Mouse (Mus musculus) lung, embryonic 16.5 days (tissue): ENCODE measurements around the gene Eif2b3. TPM values are rescaled to one million over a fixed set of nuclear protein-coding genes. Genes with fewer than 3 reads are reported as not detected.
A peak's percentile ranks its signal among the peaks of the same experiment; 100 is the strongest.

Experiments
- ATAC-seq: fragments of 200-750 bp; cut with Nextera tagmentation; 2 replicates; pipeline ENCODE4 v1.8.0; 2017; ENCODE audit warnings: low read depth, mild to moderate bottlenecking, moderate library complexity
- H3K27ac ChIP-seq: fragments of 300-500 bp; sonication (generic); 2 replicates; pipeline ENCODE4 v1.5.1; 2014; ENCODE audit warnings: mild to moderate bottlenecking, control low read depth, low read length
- H3K27me3 ChIP-seq: fragments of 300-500 bp; sonication (generic); 2 replicates; pipeline ENCODE4 v1.6.1; 2014; ENCODE audit warnings: low read depth, low read length, mixed read lengths; ENCODE audit not compliant: control insufficient read depth, insufficient read depth
- H3K36me3 ChIP-seq: fragments of 300-500 bp; sonication (generic); 2 replicates; pipeline ENCODE4 v1.6.1; 2014; ENCODE audit warnings: low read length; ENCODE audit not compliant: control insufficient read depth, insufficient read depth
- H3K4me1 ChIP-seq: fragments of 300-500 bp; sonication (generic); replicated peaks from 2 replicates; pipeline ENCODE4 v1.6.1; 2014; ENCODE audit warnings: low read length, mixed read lengths; ENCODE audit not compliant: control insufficient read depth, insufficient read depth
- H3K4me2 ChIP-seq: fragments of 300-500 bp; sonication (generic); 2 replicates; pipeline ENCODE4 v1.6.1; 2014; ENCODE audit warnings: low read depth, low read length, control low read depth
- H3K4me3 ChIP-seq: fragments of 300-500 bp; sonication (generic); 2 replicates; pipeline ENCODE4 v1.5.1; 2014; ENCODE audit warnings: mild to moderate bottlenecking, low read length, control low read depth
- H3K9ac ChIP-seq: fragments of 300-500 bp; sonication (generic); 2 replicates; pipeline ENCODE4 v1.6.1; 2014; ENCODE audit warnings: low read length, control low read depth
- H3K9me3 ChIP-seq: fragments of 300-500 bp; sonication (generic); 2 replicates; pipeline ENCODE4 v1.6.1; 2016; ENCODE audit warnings: low read length; ENCODE audit not compliant: control insufficient read depth
- WGBS: fragments of 180-500 bp; shearing (Covaris S2); extraction: QIAGEN DNeasy Blood & Tissue Kit; methylation state at CpG from one replicate; pipeline ENCODE4 v1.1.7; 2014; 5-methylcytosine and 5-hydroxymethylcytosine counted together
- polyA plus RNA-seq: library from polyadenylated mRNA; unstranded; fragments of >200 nt; fragmentation: Nextera tagmentation; extraction: Ambion mirVana; gene quantifications from 2 replicates; pipeline ENCODE4 v1.2.1, GENCODE M21; 2015

Eif2b3 gene
- polyA plus RNA-seq, 1 experiment from 2014 or later, result 29.7 TPM

- no peaks in the 10 kb centered on the region for H3K27me3 ChIP-seq
- peaks cover 5% of the 10 kb centered on the region; the same call in 1 of the 2 replicates for H3K36me3 ChIP-seq
- H3K4me2 ChIP-seq, result peak within 1 kb of the TSS; percentile 95
- peak within 1 kb of the TSS; percentile 58 for H3K27ac ChIP-seq
- peaks cover 14% of the 10 kb centered on the region for H3K4me1 ChIP-seq
- no peaks in the 10 kb centered on the region for H3K9me3 ChIP-seq
- WGBS, result under 1% methylated on average over 57 of the region's 58 CpGs
- H3K9ac ChIP-seq, result peak within 1 kb of the TSS; percentile 86
- ATAC-seq, result peak; percentile 64
- H3K4me3 ChIP-seq, result peak within 1 kb of the TSS; percentile 91
Observed at GRCm38 (mm10) chr4:116995131-116995797, 23.9 kb upstream of the Eif2b3 start, which contains the start of gene Hectd3. Hectd3 (plus strand) TSS chr4:116995317.

GRCm38 (mm10) chr4:116995798-116996135 is 23.4 kb upstream of the Eif2b3 start:
- H3K4me3 ChIP-seq, result peak overlapping the region; percentile 91
- H3K27ac ChIP-seq, result no peak overlapping the region
- H3K36me3 ChIP-seq, result peaks cover 6% of the 10 kb centered on the region; the same call in 1 of the 2 replicates
- no peaks in the 10 kb centered on the region for H3K9me3 ChIP-seq
- H3K9ac ChIP-seq, result peak overlapping the region; percentile 86
- peaks cover 14% of the 10 kb centered on the region for H3K4me1 ChIP-seq
- 0 out of 2 replicates have a peak, but pooled peaks have one; percentile 13 for ATAC-seq
- H3K4me2 ChIP-seq, result peak overlapping the region; percentile 95
- WGBS, result 0% methylated on average over 16 of the region's 16 CpGs
- no peaks in the 10 kb centered on the region for H3K27me3 ChIP-seq

DNA sequence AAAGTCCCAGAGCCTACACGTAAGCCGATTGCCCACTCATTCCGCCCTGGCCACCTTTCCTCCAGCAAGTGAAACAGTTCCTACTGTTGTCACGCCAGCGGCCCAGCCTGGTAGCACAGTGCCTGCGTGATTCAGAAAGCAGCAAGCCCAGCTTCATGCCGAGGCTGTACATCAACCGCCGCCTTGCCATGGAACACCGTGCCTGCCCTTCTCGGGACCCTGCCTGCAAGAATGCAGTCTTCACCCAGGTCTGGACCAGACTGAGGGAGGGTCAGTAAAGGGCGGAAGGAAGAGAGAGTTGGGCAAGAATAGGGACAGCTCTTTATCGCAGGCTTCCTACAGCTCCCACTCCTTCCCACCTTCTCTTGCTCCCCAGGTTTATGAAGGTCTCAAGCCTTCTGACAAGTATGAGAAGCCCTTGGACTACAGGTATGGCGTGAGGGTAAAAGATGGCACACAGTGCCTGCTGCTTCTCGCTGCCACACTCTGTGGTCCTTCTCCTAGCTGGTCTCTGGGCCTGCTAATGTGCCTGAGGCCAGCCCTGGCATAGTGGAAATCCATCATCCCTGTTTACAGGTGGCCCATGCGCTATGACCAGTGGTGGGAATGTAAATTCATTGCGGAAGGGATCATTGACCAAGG is 19.6 kb upstream of the Eif2b3 start:
- H3K4me1 ChIP-seq, result peaks cover 8% of the 10 kb centered on the region
- H3K27ac ChIP-seq, result no peak overlapping the region
- no peak for ATAC-seq
- no peaks in the 10 kb centered on the region for H3K9me3 ChIP-seq
- H3K27me3 ChIP-seq, result no peaks in the 10 kb centered on the region
- WGBS, result 91% methylated on average over 17 of the region's 17 CpGs
- no peak overlapping the region for H3K4me2 ChIP-seq
- H3K9ac ChIP-seq, result no peak overlapping the region
- peaks cover 17% of the 10 kb centered on the region for H3K36me3 ChIP-seq
- no peak overlapping the region for H3K4me3 ChIP-seq

DNA sequence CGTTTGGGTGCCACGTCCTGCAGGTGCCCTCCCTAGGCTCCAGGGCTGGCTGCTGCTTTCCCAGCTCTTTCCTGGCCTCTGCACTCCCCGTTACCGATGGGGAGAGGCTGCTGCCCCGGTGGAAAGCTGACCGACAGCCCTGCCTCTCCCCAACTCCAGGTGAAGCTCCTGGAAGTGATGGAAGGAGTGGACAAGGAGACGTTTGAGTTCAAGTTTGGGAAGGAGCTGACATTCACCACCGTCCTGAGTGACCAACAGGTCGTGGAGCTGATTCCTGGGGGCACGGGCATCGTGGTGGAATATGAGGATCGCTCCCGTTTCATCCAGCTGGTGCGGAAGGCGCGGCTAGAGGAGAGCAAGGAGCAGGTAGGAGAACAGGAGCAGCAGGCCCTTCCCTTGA is 17.2 kb upstream of the Eif2b3 start:
- Histone ChIP-seq H3K4me1 (no peaks in the 10 kb centered on the region), H3K9ac (no peak overlapping the region), H3K4me2 (no peak overlapping the region), H3K27me3 (no peaks in the 10 kb centered on the region), H3K4me3 (no peak overlapping the region), H3K27ac (no peak overlapping the region), H3K36me3 (peaks cover 17% of the 10 kb centered on the region), H3K9me3 (no peaks in the 10 kb centered on the region)
- ATAC-seq, result no peak
- WGBS, result 87% methylated on average over 16 of the region's 16 CpGs

GRCm38 (mm10) chr4:117002543-117003521 is 16.4 kb upstream of the Eif2b3 start:
- Histone ChIP-seq H3K9me3 (no peaks in the 10 kb centered on the region), H3K36me3 (peaks cover 17% of the 10 kb centered on the region), H3K27me3 (no peaks in the 10 kb centered on the region), H3K9ac (no peak overlapping the region), H3K4me1 (no peaks in the 10 kb centered on the region), H3K27ac (no peak overlapping the region), H3K4me3 (no peak overlapping the region), H3K4me2 (no peak overlapping the region)
- ATAC-seq, result peak; percentile 62; the same call in 1 of the 2 replicates
- WGBS, result 51% methylated on average over 38 of the region's 38 CpGs

GRCm38 (mm10) chr4:117004649-117005048 is 14.6 kb upstream of the Eif2b3 start:
- WGBS, result 72% methylated on average over 4 of the region's 4 CpGs
- peaks cover 17% of the 10 kb centered on the region for H3K36me3 ChIP-seq
- no peaks in the 10 kb centered on the region for H3K4me1 ChIP-seq
- no peak overlapping the region for H3K4me2 ChIP-seq
- no peaks in the 10 kb centered on the region for H3K27me3 ChIP-seq
- no peak for ATAC-seq
- no peaks in the 10 kb centered on the region for H3K9me3 ChIP-seq
- H3K4me3 ChIP-seq, result no peak overlapping the region
- no peak overlapping the region for H3K27ac ChIP-seq
- H3K9ac ChIP-seq, result no peak overlapping the region

DNA sequence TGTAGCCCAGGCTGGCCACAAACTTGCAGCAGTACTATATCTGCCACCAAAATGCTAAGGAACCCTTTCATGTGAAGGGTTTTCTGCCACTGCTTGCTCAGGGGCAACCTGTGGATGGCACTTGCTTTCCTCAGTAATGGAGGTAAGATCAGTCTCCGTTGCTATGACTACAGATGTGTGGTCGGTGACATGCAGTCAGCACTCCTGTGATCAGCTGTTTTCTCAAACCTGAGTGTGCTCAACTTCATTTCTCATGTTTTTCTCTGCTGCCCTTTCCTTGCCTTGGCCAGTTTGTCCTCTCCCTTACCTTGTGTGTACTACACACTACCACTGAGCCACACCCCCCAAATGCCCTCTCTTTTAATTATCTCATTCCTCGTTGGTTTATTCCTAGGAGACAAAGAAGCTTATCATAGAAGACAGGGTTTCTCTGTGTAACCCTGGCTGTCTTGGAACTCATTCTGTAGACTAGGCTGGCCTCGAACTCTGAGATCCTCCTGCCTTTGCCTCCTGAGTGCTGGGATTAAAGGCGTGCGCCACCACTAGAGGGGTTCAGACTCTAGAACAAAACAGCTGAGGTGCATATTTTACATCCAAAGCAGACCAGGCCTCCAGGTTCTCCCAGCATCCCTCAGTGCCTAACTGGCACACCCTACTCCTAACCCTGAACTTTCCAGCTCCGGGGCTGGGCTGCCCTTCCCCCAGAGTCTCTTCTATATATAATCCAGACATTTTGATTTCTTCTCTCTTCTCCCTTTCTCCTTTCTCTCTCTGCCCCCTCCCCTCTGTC is 13.4 kb upstream of the Eif2b3 start:
- H3K4me3 ChIP-seq, result no peak overlapping the region
- 68% methylated on average over 7 of the region's 7 CpGs for WGBS
- no peaks in the 10 kb centered on the region for H3K27me3 ChIP-seq
- H3K36me3 ChIP-seq, result peaks cover 12% of the 10 kb centered on the region
- H3K4me1 ChIP-seq, result no peaks in the 10 kb centered on the region
- H3K9ac ChIP-seq, result no peak overlapping the region
- no peaks in the 10 kb centered on the region for H3K9me3 ChIP-seq
- H3K27ac ChIP-seq, result no peak overlapping the region
- no peak overlapping the region for H3K4me2 ChIP-seq
- ATAC-seq, result no peak

GRCm38 (mm10) chr4:117007058-117007457 is 12.1 kb upstream of the Eif2b3 start:
- H3K27ac ChIP-seq, result no peak overlapping the region
- no peaks in the 10 kb centered on the region for H3K9me3 ChIP-seq
- H3K9ac ChIP-seq, result no peak overlapping the region
- no peaks in the 10 kb centered on the region for H3K27me3 ChIP-seq
- H3K4me2 ChIP-seq, result no peak overlapping the region
- H3K36me3 ChIP-seq, result peaks cover 7% of the 10 kb centered on the region; the same call in 1 of the 2 replicates
- WGBS, result 53% methylated on average over 3 of the region's 3 CpGs
- no peak overlapping the region for H3K4me3 ChIP-seq
- ATAC-seq, result no peak
- H3K4me1 ChIP-seq, result no peaks in the 10 kb centered on the region
